Mouse (Mus musculus) liver, adult 2 months (tissue): ENCODE measurements around the gene Sult6b1. TPM values are rescaled to one million over a fixed set of nuclear protein-coding genes. Genes with fewer than 3 reads are reported as not detected.
A peak's percentile ranks its signal among the peaks of the same experiment; 100 is the strongest.

Experiments used
- DNase-seq: peaks from one replicate; pipeline ENCODE4 v3.0.0-alpha.2; 2011; ENCODE audit warnings: low read depth, low spot score; ENCODE audit errors: extremely low read depth
- H3K27ac ChIP-seq: fragments of 200-500 bp; replicated peaks from 2 replicates; pipeline ENCODE4 v1.5.1; 2012; ENCODE audit warnings: low read depth, mild to moderate bottlenecking, control low read depth, inconsistent platforms, low read length; ENCODE audit not compliant: insufficient read depth
- H3K27me3 ChIP-seq: fragments of 200-500 bp; 2 replicates; pipeline ENCODE4 v1.6.1; 2012; ENCODE audit warnings: mild to moderate bottlenecking, moderate library complexity, low read length, inconsistent platforms; ENCODE audit not compliant: control insufficient read depth, insufficient read depth
- H3K36me3 ChIP-seq: fragments of 200-500 bp; 2 replicates; pipeline ENCODE4 v1.6.1; 2012; ENCODE audit warnings: low read length, inconsistent platforms; ENCODE audit not compliant: control insufficient read depth, insufficient read depth
- H3K4me1 ChIP-seq: fragments of 200-500 bp; 2 replicates; pipeline ENCODE4 v1.6.1; 2011; ENCODE audit warnings: low read length; ENCODE audit not compliant: control insufficient read depth, insufficient read depth
- H3K4me3 ChIP-seq: fragments of 200-500 bp; 2 replicates; pipeline ENCODE4 v1.5.1; 2011; ENCODE audit warnings: low read depth, mild to moderate bottlenecking, control low read depth, low read length, moderate library complexity; ENCODE audit not compliant: insufficient read depth
- H3K79me2 ChIP-seq: fragments of 200-500 bp; 2 replicates; pipeline ENCODE4 v1.6.1; 2012; ENCODE audit warnings: inconsistent platforms, mild to moderate bottlenecking, low read length, moderate library complexity; ENCODE audit not compliant: control insufficient read depth, insufficient read depth
- H3K9ac ChIP-seq: fragments of 200-500 bp; 2 replicates; pipeline ENCODE4 v1.6.1; 2012; ENCODE audit warnings: low read depth, mild to moderate bottlenecking, control low read depth, inconsistent platforms, low read length
- CTCF ChIP-seq: fragments of 200-500 bp; IDR thresholded peaks from 2 replicates; pipeline ENCODE4 v1.5.1; 2011; ENCODE audit warnings: low read depth, low read length, control low read depth
- POLR2A ChIP-seq: fragments of 200-500 bp; IDR thresholded peaks from 2 replicates; pipeline ENCODE4 v1.6.1; 2011; ENCODE audit warnings: low read length, control low read depth; ENCODE audit not compliant: insufficient read depth; ENCODE audit errors: extremely low read depth
- WGBS: fragments of 180-500 bp; shearing (Covaris S2); methylation state at CpG from one replicate; pipeline ENCODE4 v1.1.7; 2018; 5-methylcytosine and 5-hydroxymethylcytosine counted together
- polyA plus RNA-seq: library from polyadenylated mRNA; depleted of rRNA; stranded (reverse); fragments of >200 nt; gene quantifications from 2 replicates; pipeline ENCODE4 v1.2.3, GENCODE M21; 2012; rRNA removed
- total RNA-seq: library from RNA; depleted of rRNA; stranded (reverse); fragments of >200 nt; gene quantifications from 2 replicates; pipeline ENCODE4 v1.2.3, GENCODE M21; 2014; rRNA removed

The Sult6b1 gene
- total and polyA plus RNA-seq, 2 experiments, result not detected

- H3K4me3 ChIP-seq, result no peak overlapping the region
- no peak overlapping the region for H3K27ac ChIP-seq
- 93% methylated on average over 7 of the region's 7 CpGs for WGBS
- no peak for TF ChIP-seq POLR2A
- TF ChIP-seq CTCF, result no peak
- H3K27me3 ChIP-seq, result no peaks in the 10 kb centered on the region
- H3K79me2 ChIP-seq, result no peaks in the 10 kb centered on the region
- no peak overlapping the region for H3K9ac ChIP-seq
- no peak for DNase-seq
- H3K36me3 ChIP-seq, result peaks cover 49% of the 10 kb centered on the region
- no peaks in the 10 kb centered on the region for H3K4me1 ChIP-seq
Observed at GRCm38 (mm10) chr17:78842271-78842928, 64.4 kb downstream of the Sult6b1 start.

GRCm38 (mm10) chr17:78836056-78836455 is 70.7 kb downstream of the Sult6b1 start:
- Histone ChIP-seq H3K4me1 (peaks cover 2% of the 10 kb centered on the region; the same call in 1 of the 2 replicates), H3K4me3 (peak overlapping the region; percentile 75), H3K9ac (peak overlapping the region; percentile 79), H3K27ac (peak overlapping the region; percentile 56), H3K79me2 (no peaks in the 10 kb centered on the region), H3K36me3 (peaks cover 18% of the 10 kb centered on the region; the same call in 1 of the 2 replicates), H3K27me3 (no peaks in the 10 kb centered on the region)
- TF ChIP-seq CTCF (no peak), POLR2A (no peak)
- DNase-seq, result no peak
- 39% methylated on average over 2 of the region's 2 CpGs for WGBS

GRCm38 (mm10) chr17:78834856-78835835 is 71.6 kb downstream of the Sult6b1 start, which contains the start of the genes Heatr5b and Gpatch11:
Heatr5b (minus strand) TSS chr17:78835364.
Gpatch11 (plus strand) TSS chr17:78835567.
- H3K27ac ChIP-seq, result peak within 1 kb of the TSS; percentile 56
- peaks cover 2% of the 10 kb centered on the region; the same call in 1 of the 2 replicates for H3K4me1 ChIP-seq
- peak within 1 kb of the TSS; percentile 87 for H3K9ac ChIP-seq
- peak within 1 kb of the TSS; percentile 91 for H3K4me3 ChIP-seq
- no peaks in the 10 kb centered on the region for H3K79me2 ChIP-seq
- DNase-seq, result peak; percentile 88
- under 1% methylated on average over 81 of the region's 81 CpGs for WGBS
- peak; percentile 93 for TF ChIP-seq POLR2A
- TF ChIP-seq CTCF, result no peak
- peaks cover 19% of the 10 kb centered on the region; the same call in 1 of the 2 replicates for H3K36me3 ChIP-seq
- no peaks in the 10 kb centered on the region for H3K27me3 ChIP-seq

Other genes starting within 250 kb of the Sult6b1 start
- 7.1 and 8.8 TPM in 2 replicates for gene Strn, start 169.8 kb downstream of the Sult6b1 start, total RNA-seq
- gene Strn, start 169.8 kb downstream of the Sult6b1 start, polyA plus RNA-seq, result 2.7 and 2.8 TPM in 2 replicates
- gene Heatr5b, start 71.6 kb downstream of the Sult6b1 start, total RNA-seq, result 8.3 and 10.0 TPM in 2 replicates
- gene Heatr5b, start 71.6 kb downstream of the Sult6b1 start, polyA plus RNA-seq, result 7.5 and 8.9 TPM in 2 replicates
- 7.9 and 8.1 TPM in 2 replicates for gene Gpatch11, start 71.4 kb downstream of the Sult6b1 start, total RNA-seq
- 4.7 and 4.9 TPM in 2 replicates for gene Gpatch11, start 71.4 kb downstream of the Sult6b1 start, polyA plus RNA-seq
- 11.1 and 15.3 TPM in 2 replicates for gene Eif2ak2, start 24.4 kb downstream of the Sult6b1 start, total RNA-seq
- gene Eif2ak2, start 24.4 kb downstream of the Sult6b1 start, polyA plus RNA-seq, result 2.3 and 2.5 TPM in 2 replicates
- gene Cebpzos, start 9.5 kb upstream of the Sult6b1 start, total RNA-seq, result 18.4 and 29.2 TPM in 2 replicates
- 9.6 and 11.0 TPM in 2 replicates for gene Cebpzos, start 9.5 kb upstream of the Sult6b1 start, polyA plus RNA-seq
- 17.7 and 19.0 TPM in 2 replicates for gene Cebpz, start 30.1 kb upstream of the Sult6b1 start, total RNA-seq
- gene Cebpz, start 30.1 kb upstream of the Sult6b1 start, polyA plus RNA-seq, result 3.2 and 4.4 TPM in 2 replicates
- 14.6 and 17.3 TPM in 2 replicates for gene Ndufaf7, start 30.1 kb upstream of the Sult6b1 start, total RNA-seq
- 5.5 and 5.7 TPM in 2 replicates for gene Ndufaf7, start 30.1 kb upstream of the Sult6b1 start, polyA plus RNA-seq
- gene Prkd3, start 113.8 kb upstream of the Sult6b1 start, total RNA-seq, result 191 and 211 TPM in 2 replicates
- gene Prkd3, start 113.8 kb upstream of the Sult6b1 start, polyA plus RNA-seq, result 71.8 and 79.6 TPM in 2 replicates
- 17.6 and 26.6 TPM in 2 replicates for gene Qpct, start 144.9 kb upstream of the Sult6b1 start, total RNA-seq
- gene Qpct, start 144.9 kb upstream of the Sult6b1 start, polyA plus RNA-seq, result 9.8 and 12.1 TPM in 2 replicates